Comparison of ENCODE assay signal across 10 mouse cellular contexts in genomic region chr1:151177937-151178271, GRCm38 (mm10). TPM values are rescaled to one million over a fixed set of nuclear protein-coding genes. Genes with fewer than 3 reads are reported as not detected.
DNase-seq lines count a peak whose midpoint lies in the region; ATAC-seq lines count a peak whose summit lies in the region.
"Had no signal": no experiment of that assay in that cellular context is flagged by ENCODE, and none has a peak within 500 bp of the region (broad histone marks: within the 10 kb centered on the region; RNA-seq: fewer than 3 reads in every experiment).

No protein-coding gene starts in this region.

- no peak for ATAC-seq in lung, embryonic 15.5 days (ENCODE audit: borderline replicate concordance, extremely low read depth, low FRiP score, low TSS enrichment)
- ATAC-seq in erythroid progenitor cell, adult 5-6 weeks (replicated peaks; ENCODE audit: low FRiP score, poor library complexity, severe bottlenecking): peak; percentile 73
- peak; percentile 42; the same call in 1 of the 2 replicates for ATAC-seq in neural tube, embryonic 14.5 days (ENCODE audit: low read depth)

- intact Hi-C loops in left cerebral cortex, postnatal 25 days (cut with DNase I): no loop called here

- no peaks in the 10 kb centered on the region for H3K36me3 ChIP-seq in lung, embryonic 15.5 days
- H3K36me3 ChIP-seq in limb, embryonic 10.5 days: no peaks in the 10 kb centered on the region
- H3K36me3 ChIP-seq in neural tube, embryonic 14.5 days (ENCODE audit: control insufficient read depth, insufficient read depth, low read length): no peaks in the 10 kb centered on the region

- H3K4me1 ChIP-seq in lung, embryonic 15.5 days: no peaks in the 10 kb centered on the region
- peaks cover 16% of the 10 kb centered on the region for H3K4me1 ChIP-seq in limb, embryonic 10.5 days
- H3K4me1 ChIP-seq in neural tube, embryonic 14.5 days (ENCODE audit: control insufficient read depth, insufficient read depth, low read length): no peaks in the 10 kb centered on the region

- 12% methylated on average over 4 of the region's 4 CpGs for WGBS in lung, embryonic 15.5 days
- 22% methylated on average over 4 of the region's 4 CpGs for WGBS in limb, embryonic 10.5 days
- WGBS in neural tube, embryonic 14.5 days: 8% methylated on average over 4 of the region's 4 CpGs

- no peak overlapping the region for H3K4me3 ChIP-seq in lung, embryonic 15.5 days
- peak overlapping the region; percentile 43 for H3K4me3 ChIP-seq in limb, embryonic 10.5 days
- peak overlapping the region; percentile 15; the same call in 1 of the 2 replicates for H3K4me3 ChIP-seq in neural tube, embryonic 14.5 days (ENCODE audit: low read depth, low read length)

- no peaks in the 10 kb centered on the region for H3K27me3 ChIP-seq in lung, embryonic 15.5 days
- no peaks in the 10 kb centered on the region for H3K27me3 ChIP-seq in limb, embryonic 10.5 days (ENCODE audit: low read depth, poor library complexity, severe bottlenecking)
- H3K27me3 ChIP-seq in neural tube, embryonic 14.5 days (ENCODE audit: control insufficient read depth, insufficient read depth, low read length): no peaks in the 10 kb centered on the region

- H3K9me3 ChIP-seq in lung, embryonic 15.5 days: no peaks in the 10 kb centered on the region
- H3K9me3 ChIP-seq in limb, embryonic 10.5 days (replicated peaks): no peaks in the 10 kb centered on the region
- no peaks in the 10 kb centered on the region for H3K9me3 ChIP-seq in neural tube, embryonic 14.5 days (ENCODE audit: control insufficient read depth, low read length)

- H3K27ac ChIP-seq in lung, embryonic 15.5 days: no peak overlapping the region
- peak overlapping the region; percentile 59; the same call in 1 of the 2 replicates for H3K27ac ChIP-seq in limb, embryonic 10.5 days
- H3K27ac ChIP-seq in neural tube, embryonic 14.5 days (ENCODE audit: low read depth, low read length): no peak overlapping the region

- no peak for DNase-seq in lung, adult 18-20 months
- DNase-seq in limb, embryonic 10.5 days (ENCODE audit: low spot score): peak; percentile 34
- DNase-seq in left cerebral cortex, postnatal 25 days (ENCODE audit: low spot score in 2 of 2): no peak
- no peak for DNase-seq in T-cell, adult 2 months (ENCODE audit: low spot score)
- DNase-seq in frontal cortex, postnatal 25 days (ENCODE audit: low spot score in 2 of 2): no peak

- peak overlapping the region; percentile 44 for H3K4me2 ChIP-seq in lung, embryonic 15.5 days
- peak overlapping the region; percentile 41 for H3K4me2 ChIP-seq in neural tube, embryonic 14.5 days (ENCODE audit: low read depth, low read length)

- no peak overlapping the region for H3K9ac ChIP-seq in lung, embryonic 15.5 days
- H3K9ac ChIP-seq in neural tube, embryonic 14.5 days (replicated peaks; ENCODE audit: low read depth, low read length): no peak overlapping the region

RNA-seq across cellular contexts. Expression of gene Gm47985, which starts 4.4 kb away (rescaled TPM):
- 0.11 TPM in 1 of 2 replicates, not detected in the other for polyA plus RNA-seq in lung, embryonic 15.5 days (2015; fragmentation: Nextera tagmentation; extraction: Ambion mirVana)
- total RNA-seq in erythroid progenitor cell, adult 5-6 weeks (2015; ENCODE audit: low replicate concordance): not detected in 2 replicates
- total RNA-seq in erythroid progenitor cell, adult 5-6 weeks (2017; ENCODE audit: low replicate concordance): 1.5 and 2.2 TPM in 2 replicates
- polyA plus RNA-seq in limb, embryonic 10.5 days (2016; fragmentation: Nextera tagmentation; extraction: Ambion mirVana): 0.28 and 0.44 TPM in 2 replicates
- polyA plus RNA-seq in neural tube, embryonic 14.5 days (2014; fragmentation: Nextera tagmentation; extraction: Ambion mirVana): not detected in 2 replicates
- not detected for total RNA-seq in left cerebral cortex, postnatal 25 days (2021)
- polyA plus RNA-seq: brain, embryonic 14.5 days had no signal

RNA-seq across cellular contexts. Expression of gene Gm8947, which starts 14.3 kb away (rescaled TPM):
- polyA plus RNA-seq in lung, embryonic 15.5 days (2015; fragmentation: Nextera tagmentation; extraction: Ambion mirVana): 0.09 TPM in 1 of 2 replicates, not detected in the other
- total RNA-seq in erythroid progenitor cell, adult 5-6 weeks (2015; ENCODE audit: low replicate concordance): 5.0 TPM in 1 of 2 replicates, not detected in the other
- total RNA-seq in erythroid progenitor cell, adult 5-6 weeks (2017; ENCODE audit: low replicate concordance): 1.0 TPM in 1 of 2 replicates, not detected in the other
- polyA plus RNA-seq in limb, embryonic 10.5 days (2016; fragmentation: Nextera tagmentation; extraction: Ambion mirVana): not detected in 2 replicates
- not detected in 2 replicates for polyA plus RNA-seq in neural tube, embryonic 14.5 days (2014; fragmentation: Nextera tagmentation; extraction: Ambion mirVana)
- not detected for total RNA-seq in left cerebral cortex, postnatal 25 days (2021)
- polyA plus RNA-seq: brain, embryonic 14.5 days had no signal

RNA-seq across cellular contexts. Expression of gene Gm47995, which starts 20.3 kb away (rescaled TPM):
- polyA plus RNA-seq in lung, embryonic 15.5 days (2015; fragmentation: Nextera tagmentation; extraction: Ambion mirVana): not detected in 2 replicates
- total RNA-seq in erythroid progenitor cell, adult 5-6 weeks (2015; ENCODE audit: low replicate concordance): not detected in 2 replicates
- 5.4 TPM in 1 of 2 replicates, not detected in the other for total RNA-seq in erythroid progenitor cell, adult 5-6 weeks (2017; ENCODE audit: low replicate concordance)
- polyA plus RNA-seq in limb, embryonic 10.5 days (2016; fragmentation: Nextera tagmentation; extraction: Ambion mirVana): not detected in 2 replicates
- not detected in 2 replicates for polyA plus RNA-seq in neural tube, embryonic 14.5 days (2014; fragmentation: Nextera tagmentation; extraction: Ambion mirVana)
- total RNA-seq in left cerebral cortex, postnatal 25 days (2021): not detected
- total RNA-seq: megakaryocyte progenitor cell, adult 5-6 weeks had no signal
- polyA plus RNA-seq: brain, embryonic 14.5 days had no signal

RNA-seq across cellular contexts. Expression of gene 3110040M04Rik, which starts 26.0 kb away (rescaled TPM):
- not detected in 2 replicates for polyA plus RNA-seq in lung, embryonic 15.5 days (2015; fragmentation: Nextera tagmentation; extraction: Ambion mirVana)
- total RNA-seq in erythroid progenitor cell, adult 5-6 weeks (2015; ENCODE audit: low replicate concordance): not detected in 2 replicates
- not detected in 2 replicates for total RNA-seq in erythroid progenitor cell, adult 5-6 weeks (2017; ENCODE audit: low replicate concordance)
- polyA plus RNA-seq in limb, embryonic 10.5 days (2016; fragmentation: Nextera tagmentation; extraction: Ambion mirVana): not detected in 2 replicates
- polyA plus RNA-seq in neural tube, embryonic 14.5 days (2014; fragmentation: Nextera tagmentation; extraction: Ambion mirVana): not detected in 2 replicates
- not detected for total RNA-seq in left cerebral cortex, postnatal 25 days (2021)
- total RNA-seq: megakaryocyte progenitor cell, adult 5-6 weeks had no signal
- polyA plus RNA-seq: brain, embryonic 14.5 days had no signal

RNA-seq across cellular contexts. Expression of gene Gm47996, which starts 32.0 kb away (rescaled TPM):
- not detected in 2 replicates for polyA plus RNA-seq in lung, embryonic 15.5 days (2015; fragmentation: Nextera tagmentation; extraction: Ambion mirVana)
- total RNA-seq in erythroid progenitor cell, adult 5-6 weeks (2015; ENCODE audit: low replicate concordance): not detected in 2 replicates
- total RNA-seq in erythroid progenitor cell, adult 5-6 weeks (2017; ENCODE audit: low replicate concordance): not detected in 2 replicates
- polyA plus RNA-seq in limb, embryonic 10.5 days (2016; fragmentation: Nextera tagmentation; extraction: Ambion mirVana): 0.50 TPM in 1 of 2 replicates, not detected in the other
- polyA plus RNA-seq in neural tube, embryonic 14.5 days (2014; fragmentation: Nextera tagmentation; extraction: Ambion mirVana): not detected in 2 replicates
- total RNA-seq in left cerebral cortex, postnatal 25 days (2021): not detected
- total RNA-seq: megakaryocyte progenitor cell, adult 5-6 weeks had no signal
